Mouse (Mus musculus): ENCODE measurements around the gene Nfkb2. TPM values are rescaled to one million over a fixed set of nuclear protein-coding genes. Genes with fewer than 3 reads are reported as not detected.

The Nfkb2 gene
- polyA plus RNA-seq, 2 experiments = 2.6 to 4.5 TPM

- Histone ChIP-seq H3K4me2 (ENCODE audit: low read depth) (peak overlapping the region; percentile 24), H3K36me3 (replicated peaks; ENCODE audit: control insufficient read depth, insufficient read depth, low read depth) (no peaks in the 10 kb centered on the region), H3K9me3 (ENCODE audit: control insufficient read depth, low read length) (no peaks in the 10 kb centered on the region), H3K4me3 (ENCODE audit: insufficient read depth in 1 of 2, low read depth in 2 of 2, low read length in 2 of 2) (no peak overlapping the region), H3K4me1 (replicated peaks; ENCODE audit: control insufficient read depth in 2 of 2, insufficient read depth in 2 of 2, low read length in 1 of 2) (peaks cover 32 to 34% of the 10 kb centered on the region in 2 experiments), H3K27me3 (ENCODE audit: control insufficient read depth, insufficient read depth, low read length) (peaks cover 80% of the 10 kb centered on the region), H3K27ac (no peak overlapping the region), H3K9ac (replicated peaks) (no peak overlapping the region)
- TF ChIP-seq CTCF (IDR thresholded peaks at IDR 0.05; ENCODE audit: low read depth) (no peak), EP300 (IDR thresholded peaks at IDR 0.05; ENCODE audit: low read depth) (no peak)
- DNase-seq (ENCODE audit: low read depth in 3 of 3, low spot score in 3 of 3) (no peak), ATAC-seq (ENCODE audit: insufficient read depth) (no peak)
- WGBS (ENCODE audit: insufficient replicate concordance) = 9% methylated on average over 16 of the region's 16 CpGs
These were observed 14.7 kb downstream of the Nfkb2 start for GRCm38 (mm10) chr19:46318586-46319378.

GRCm38 (mm10) chr19:46320076-46320785 lies 16.1 kb downstream of the Nfkb2 start:
- H3K4me2 ChIP-seq (ENCODE audit: low read depth) = no peak overlapping the region
- DNase-seq (ENCODE audit: low read depth in 3 of 3, low spot score in 3 of 3) = no peak
- peaks cover 94% of the 10 kb centered on the region for H3K27me3 ChIP-seq (ENCODE audit: control insufficient read depth, insufficient read depth, low read length)

GRCm38 (mm10) chr19:46321101-46321943 lies 17.2 kb downstream of the Nfkb2 start:
- no peak overlapping the region for H3K27ac ChIP-seq
- no peak for DNase-seq (ENCODE audit: low read depth in 3 of 3, low spot score in 3 of 3)

More at GRCm38 (mm10) chr19:46320076-46320785, 16.1 kb downstream of the Nfkb2 start:
- peaks cover 18 to 20% of the 10 kb centered on the region in 2 experiments for H3K4me1 ChIP-seq (replicated peaks; ENCODE audit: control insufficient read depth in 2 of 2, insufficient read depth in 2 of 2, low read length in 1 of 2)
- H3K9ac ChIP-seq (replicated peaks) = no peak overlapping the region
- no peaks in the 10 kb centered on the region for H3K36me3 ChIP-seq (replicated peaks; ENCODE audit: control insufficient read depth, insufficient read depth, low read depth)
- no peak overlapping the region for H3K27ac ChIP-seq
- H3K4me3 ChIP-seq (ENCODE audit: insufficient read depth in 1 of 2, low read depth in 2 of 2, low read length in 2 of 2) = no peak overlapping the region
- no peaks in the 10 kb centered on the region for H3K9me3 ChIP-seq (ENCODE audit: control insufficient read depth, low read length)
- ATAC-seq (ENCODE audit: insufficient read depth) = no peak
- WGBS (ENCODE audit: insufficient replicate concordance) = 56% methylated on average over 8 of the region's 8 CpGs
- no peak for TF ChIP-seq EP300 (IDR thresholded peaks at IDR 0.05; ENCODE audit: low read depth)
- TF ChIP-seq CTCF (IDR thresholded peaks at IDR 0.05; ENCODE audit: low read depth) = no peak

GRCm38 (mm10) chr19:46322144-46322995 lies 18.2 kb downstream of the Nfkb2 start:
- DNase-seq (ENCODE audit: low read depth in 3 of 3, low spot score in 3 of 3) (no peak), ATAC-seq (ENCODE audit: insufficient read depth) (no peak; the same call in 1 of the 2 replicates)
- no peaks in the 10 kb centered on the region for H3K36me3 ChIP-seq (replicated peaks; ENCODE audit: control insufficient read depth, insufficient read depth, low read depth)
- WGBS (ENCODE audit: insufficient replicate concordance) = 44% methylated on average over 11 of the region's 11 CpGs
- peaks cover 99% of the 10 kb centered on the region for H3K27me3 ChIP-seq (ENCODE audit: control insufficient read depth, insufficient read depth, low read length)
- TF ChIP-seq CTCF (IDR thresholded peaks at IDR 0.05; ENCODE audit: low read depth) (no peak), EP300 (IDR thresholded peaks at IDR 0.05; ENCODE audit: low read depth) (no peak)
- H3K4me3 ChIP-seq (ENCODE audit: insufficient read depth in 1 of 2, low read depth in 2 of 2, low read length in 2 of 2) = no peak overlapping the region
- no peak overlapping the region for H3K4me2 ChIP-seq (ENCODE audit: low read depth)
- H3K4me1 ChIP-seq (replicated peaks; ENCODE audit: control insufficient read depth in 2 of 2, insufficient read depth in 2 of 2, low read length in 1 of 2) = peaks cover 4 to 6% of the 10 kb centered on the region in 2 experiments
- no peak overlapping the region for H3K27ac ChIP-seq
- no peak overlapping the region for H3K9ac ChIP-seq (replicated peaks)
- H3K9me3 ChIP-seq (ENCODE audit: control insufficient read depth, low read length) = no peaks in the 10 kb centered on the region

More at GRCm38 (mm10) chr19:46321101-46321943, 17.2 kb downstream of the Nfkb2 start:
- Histone ChIP-seq H3K4me1 (replicated peaks; ENCODE audit: control insufficient read depth in 2 of 2, insufficient read depth in 2 of 2, low read length in 1 of 2) (peaks cover 7 to 11% of the 10 kb centered on the region in 2 experiments), H3K9me3 (ENCODE audit: control insufficient read depth, low read length) (no peaks in the 10 kb centered on the region), H3K4me3 (ENCODE audit: insufficient read depth in 1 of 2, low read depth in 2 of 2, low read length in 2 of 2) (no peak overlapping the region), H3K9ac (replicated peaks) (no peak overlapping the region), H3K27me3 (ENCODE audit: control insufficient read depth, insufficient read depth, low read length) (peaks cover 99% of the 10 kb centered on the region), H3K36me3 (replicated peaks; ENCODE audit: control insufficient read depth, insufficient read depth, low read depth) (no peaks in the 10 kb centered on the region), H3K4me2 (ENCODE audit: low read depth) (no peak overlapping the region)
- TF ChIP-seq CTCF (IDR thresholded peaks at IDR 0.05; ENCODE audit: low read depth) = no peak
- TF ChIP-seq EP300 (IDR thresholded peaks at IDR 0.05; ENCODE audit: low read depth) = no peak
- no peak for ATAC-seq (ENCODE audit: insufficient read depth)
- 25% methylated on average over 6 of the region's 6 CpGs for WGBS (ENCODE audit: insufficient replicate concordance)
